Mouse (Mus musculus): ENCODE data around the gene Jmjd1c.

Jmjd1c gene

GRCm38 (mm10) chr10:67253115-67253514, 157.2 kb downstream of the Jmjd1c start:
- DNase-seq: no peak

GRCm38 (mm10) chr10:67264852-67265251, 168.9 kb downstream of the Jmjd1c start:
- peak; percentile 34 to 71 for DNase-seq

GRCm38 (mm10) chr10:67275916-67276315, 180.0 kb downstream of the Jmjd1c start:
- DNase-seq: no peak

GRCm38 (mm10) chr10:67281852-67282251, 185.9 kb downstream of the Jmjd1c start:
- DNase-seq: peak in 1 of 2 experiments; percentile 20

- no peak for DNase-seq
Measured at GRCm38 (mm10) chr10:67282531-67282930, 186.6 kb downstream of the Jmjd1c start.

GRCm38 (mm10) chr10:67283516-67283915, 187.6 kb downstream of the Jmjd1c start:
- peak in 1 of 2 experiments; percentile 39 for DNase-seq

GRCm38 (mm10) chr10:67284311-67284710, 188.4 kb downstream of the Jmjd1c start:
- DNase-seq: peak; percentile 42 to 50

GRCm38 (mm10) chr10:67284761-67285175, 188.8 kb downstream of the Jmjd1c start:
- DNase-seq: no peak

- peak; percentile 93 to 96 for DNase-seq
Measured at GRCm38 (mm10) chr10:67285176-67285814, 189.4 kb downstream of the Jmjd1c start, which contains the start of gene Nrbf2. Nrbf2 (minus strand) TSS chr10:67285305.

GRCm38 (mm10) chr10:67287877-67288276, 192.0 kb downstream of the Jmjd1c start:
- DNase-seq: peak; percentile 91 to 94

GRCm38 (mm10) chr10:67290622-67291021, 194.7 kb downstream of the Jmjd1c start:
- no peak for DNase-seq

- DNase-seq: no peak
Measured at GRCm38 (mm10) chr10:67291087-67291486, 195.2 kb downstream of the Jmjd1c start.

GRCm38 (mm10) chr10:67295331-67295730, 199.4 kb downstream of the Jmjd1c start:
- DNase-seq: no peak

- DNase-seq: no peak
Measured at GRCm38 (mm10) chr10:67295938-67296466, 200.1 kb downstream of the Jmjd1c start.

GRCm38 (mm10) chr10:67296482-67297152, 200.7 kb downstream of the Jmjd1c start:
- no peak for DNase-seq

- no peak for DNase-seq
Measured at GRCm38 (mm10) chr10:67297175-67297855, 201.4 kb downstream of the Jmjd1c start.

GRCm38 (mm10) chr10:67298856-67299255, 202.9 kb downstream of the Jmjd1c start:
- DNase-seq: no peak

- no peak for DNase-seq
Measured at GRCm38 (mm10) chr10:67299285-67299684, 203.4 kb downstream of the Jmjd1c start.

GRCm38 (mm10) chr10:67301046-67301445, 205.1 kb downstream of the Jmjd1c start:
- DNase-seq: no peak

GRCm38 (mm10) chr10:67302340-67302739, 206.4 kb downstream of the Jmjd1c start:
- no peak for DNase-seq

All from kidney, adult 8-10 months (tissue).